Mouse (Mus musculus): ENCODE measurements at regions not wholly inside any gene's neighbourhood (a gene's known extent, or its start where the extent isn't known, plus 50 kb on each side); places are given as distances from the start of the nearest gene placed in this dataset.

- TF ChIP-seq CTCF (IDR thresholded peaks at IDR 0.05; ENCODE audit: insufficient read depth, low read length) (no peak), POLR2A (IDR thresholded peaks at IDR 0.05; ENCODE audit: borderline replicate concordance, extremely low read depth, low read depth, low read length) (no peak)
Measured at GRCm38 (mm10) chr1:137332108-137332769, 372.0 kb upstream of the Nr5a2 start.

All from lung, adult 2 months (tissue).